In genomic region chr2:26389154-26389690, GRCm38 (mm10) we compare ENCODE assay signal across 8 mouse cellular contexts. TPM values are rescaled to one million over a fixed set of nuclear protein-coding genes. Genes with fewer than 3 reads are reported as not detected.
DNase-seq lines count a peak whose midpoint lies in the region; ATAC-seq and TF ChIP-seq lines count a peak whose summit lies in the region.

TSS of gene Entr1 (minus strand) at chr2:26389316.
TSS of gene Pmpca (plus strand) at chr2:26389339.

- peak within 1 kb of the TSS; percentile 69 for H3K27ac ChIP-seq in embryonic facial prominence, embryonic 13.5 days
- peak within 1 kb of the TSS; percentile 69 for H3K27ac ChIP-seq in heart, adult 2 months
- peak within 1 kb of the TSS; percentile 79 for H3K27ac ChIP-seq in limb, embryonic 15.5 days
- peak within 1 kb of the TSS; percentile 77 for H3K27ac ChIP-seq in midbrain, postnatal 0 days (ENCODE audit: low read depth, low read length)

- ATAC-seq in embryonic facial prominence, embryonic 13.5 days (ENCODE audit: insufficient number of reproducible peaks, insufficient read depth, low FRiP score, low TSS enrichment, low read depth), result peak; percentile 80
- ATAC-seq in limb, embryonic 15.5 days (ENCODE audit: insufficient number of reproducible peaks, low FRiP score, low TSS enrichment, low read depth), result peak; percentile 80
- peak; percentile 92 for ATAC-seq in midbrain, postnatal 0 days (ENCODE audit: low FRiP score)

- H3K27me3 ChIP-seq in embryonic facial prominence, embryonic 13.5 days, result no peaks in the 10 kb centered on the region
- no peaks in the 10 kb centered on the region for H3K27me3 ChIP-seq in heart, adult 2 months (ENCODE audit: control insufficient read depth, insufficient read depth, low read length)
- no peaks in the 10 kb centered on the region for H3K27me3 ChIP-seq in limb, embryonic 15.5 days
- no peaks in the 10 kb centered on the region for H3K27me3 ChIP-seq in midbrain, postnatal 0 days (ENCODE audit: insufficient read depth, low read length)

- TF ChIP-seq POLR2A in heart, adult 2 months (IDR thresholded peaks at IDR 0.05; ENCODE audit: insufficient read depth, low read depth, low read length), result peak; percentile 79

- WGBS in embryonic facial prominence, embryonic 13.5 days, result under 1% methylated on average over 60 of the region's 60 CpGs
- under 1% methylated on average over 60 of the region's 60 CpGs for WGBS in heart, adult 2 months
- under 1% methylated on average over 56 of the region's 60 CpGs for WGBS in limb, embryonic 15.5 days
- under 1% methylated on average over 46 of the region's 60 CpGs for WGBS in midbrain, postnatal 0 days

- peak within 1 kb of the TSS; percentile 95 for H3K9ac ChIP-seq in embryonic facial prominence, embryonic 13.5 days
- peak within 1 kb of the TSS; percentile 99 for H3K9ac ChIP-seq in heart, adult 2 months (ENCODE audit: low read depth, low read length)
- H3K9ac ChIP-seq in limb, embryonic 15.5 days, result peak within 1 kb of the TSS; percentile 88
- peak within 1 kb of the TSS; percentile 95 for H3K9ac ChIP-seq in midbrain, postnatal 0 days (replicated peaks; ENCODE audit: low read length, poor library complexity, severe bottlenecking)

- peak; percentile 88 for DNase-seq in A20 (ENCODE audit: low read depth, low spot score)
- DNase-seq in adrenal gland, postnatal 4 days (ENCODE audit: low spot score in 2 of 2), result peak; percentile 70 to 72
- DNase-seq in heart, adult 2 months, result peak; percentile 90 to 94
- peak; percentile 62 to 79 for DNase-seq in kidney, adult 8-10 months
- DNase-seq in midbrain, postnatal 0 days (ENCODE audit: low spot score), result peak; percentile 89
- peak; percentile 70 to 81 for DNase-seq in spleen, postnatal 14 days (ENCODE audit: low spot score in 2 of 2)

- H3K4me3 ChIP-seq in embryonic facial prominence, embryonic 13.5 days, result peak within 1 kb of the TSS; percentile 97
- H3K4me3 ChIP-seq in heart, adult 2 months, result peak within 1 kb of the TSS; percentile 94
- peak within 1 kb of the TSS; percentile 98 for H3K4me3 ChIP-seq in limb, embryonic 15.5 days
- H3K4me3 ChIP-seq in midbrain, postnatal 0 days (ENCODE audit: low read depth, low read length), result peak within 1 kb of the TSS; percentile 84

- peak within 1 kb of the TSS; percentile 95 for H3K4me2 ChIP-seq in embryonic facial prominence, embryonic 13.5 days
- H3K4me2 ChIP-seq in limb, embryonic 15.5 days, result peak within 1 kb of the TSS; percentile 91
- peak within 1 kb of the TSS; percentile 98 for H3K4me2 ChIP-seq in midbrain, postnatal 0 days (ENCODE audit: low read depth, low read length, poor library complexity, severe bottlenecking)

- H3K79me2 ChIP-seq in heart, adult 2 months (replicated peaks; ENCODE audit: control insufficient read depth, insufficient read depth, low read length), result no peaks in the 10 kb centered on the region

- TF ChIP-seq EP300 in heart, adult 2 months (IDR thresholded peaks at IDR 0.05; ENCODE audit: insufficient read depth, low read depth, low read length), result 0 out of 2 replicates have a peak, but pooled peaks have one; percentile 4

- peaks cover 75% of the 10 kb centered on the region for H3K36me3 ChIP-seq in embryonic facial prominence, embryonic 13.5 days
- no peaks in the 10 kb centered on the region for H3K36me3 ChIP-seq in heart, adult 2 months (ENCODE audit: control insufficient read depth, insufficient read depth, low read length)
- H3K36me3 ChIP-seq in limb, embryonic 15.5 days, result peaks cover 74% of the 10 kb centered on the region
- H3K36me3 ChIP-seq in midbrain, postnatal 0 days (ENCODE audit: insufficient read depth, low read length), result peaks cover 66% of the 10 kb centered on the region

- peaks cover 22% of the 10 kb centered on the region for H3K4me1 ChIP-seq in embryonic facial prominence, embryonic 13.5 days
- peaks cover 3% of the 10 kb centered on the region for H3K4me1 ChIP-seq in heart, adult 2 months (ENCODE audit: control insufficient read depth, insufficient read depth, low read length)
- H3K4me1 ChIP-seq in limb, embryonic 15.5 days, result peaks cover 21% of the 10 kb centered on the region
- H3K4me1 ChIP-seq in midbrain, postnatal 0 days (ENCODE audit: insufficient read depth, low read length), result peaks cover 3% of the 10 kb centered on the region; the same call in 1 of the 2 replicates

- TF ChIP-seq CTCF in heart, adult 2 months (IDR thresholded peaks at IDR 0.05), result no peak
- no peak for TF ChIP-seq CTCF in midbrain, postnatal 0 days (IDR thresholded peaks at IDR 0.05)

- intact Hi-C loops in heart, adult 2 months (cut with DNase I), result loop anchor here (5.0 to 10.0 kb wide), 2 partner anchors 37 to 154 kb away; partner anchors contain the start of genes Dnlz and Qsox2

- H3K9me3 ChIP-seq in embryonic facial prominence, embryonic 13.5 days, result no peaks in the 10 kb centered on the region
- no peaks in the 10 kb centered on the region for H3K9me3 ChIP-seq in limb, embryonic 15.5 days
- H3K9me3 ChIP-seq in midbrain, postnatal 0 days (ENCODE audit: low read length), result no peaks in the 10 kb centered on the region

RNA-seq across cellular contexts. Expression of gene Entr1, which starts in this region (rescaled TPM):
- 10 to 100 TPM; 88.3 to 93.8 TPM for total RNA-seq in adrenal gland, postnatal 4 days (2021)
- polyA plus RNA-seq in embryonic facial prominence, embryonic 13.5 days (2015; fragmentation: Nextera tagmentation; extraction: Ambion mirVana), result 142 and 153 TPM in 2 replicates
- total RNA-seq in heart, adult 2 months (2021), result 10 to 100 TPM; 40.5 to 46.9 TPM
- 59.7 and 85.6 TPM in 2 replicates for polyA plus RNA-seq in heart, adult 2 months (2012; rRNA removed)
- 111 and 121 TPM in 2 replicates for polyA plus RNA-seq in limb, embryonic 15.5 days (2015; fragmentation: Nextera tagmentation; extraction: Ambion mirVana)
- 157 and 162 TPM in 2 replicates for total RNA-seq in midbrain, postnatal 0 days (2014; rRNA removed)
- polyA plus RNA-seq in midbrain, postnatal 0 days (2015; fragmentation: Nextera tagmentation; extraction: Ambion mirVana), result 144 and 156 TPM in 2 replicates

RNA-seq across cellular contexts. Expression of gene Pmpca, which starts in this region (rescaled TPM):
- 100 to 1,000 TPM; 145 TPM for total RNA-seq in adrenal gland, postnatal 4 days (2021)
- 92.3 and 98.7 TPM in 2 replicates for polyA plus RNA-seq in embryonic facial prominence, embryonic 13.5 days (2015; fragmentation: Nextera tagmentation; extraction: Ambion mirVana)
- total RNA-seq in heart, adult 2 months (2021), result 100 to 1,000 TPM; 139 to 160 TPM
- 69.1 and 123 TPM in 2 replicates for polyA plus RNA-seq in heart, adult 2 months (2012; rRNA removed)
- 91.1 and 95.2 TPM in 2 replicates for polyA plus RNA-seq in limb, embryonic 15.5 days (2015; fragmentation: Nextera tagmentation; extraction: Ambion mirVana)
- 64.8 and 71.1 TPM in 2 replicates for total RNA-seq in midbrain, postnatal 0 days (2014; rRNA removed)
- polyA plus RNA-seq in midbrain, postnatal 0 days (2015; fragmentation: Nextera tagmentation; extraction: Ambion mirVana), result 85.1 and 91.9 TPM in 2 replicates

Comparison
In these comparisons a context has a peak if more than half of its experiments do, and no peak if none do; other contexts are left out.
1. Peak in every context shown above with its lines: DNase-seq, ATAC-seq, H3K4me3 ChIP-seq and H3K27ac ChIP-seq.